Mouse (Mus musculus): Measurements from ENCODE around the gene Mrpl50. TPM values are rescaled to one million over a fixed set of nuclear protein-coding genes. Genes with fewer than 3 reads are reported as not detected.
"Not testable (repeated sequence)": the region's sequence is repeated elsewhere in the genome, so short reads cannot be mapped to it uniquely, and the experiment has no call there.

The Mrpl50 gene
- polyA plus RNA-seq, 1 experiment from 2014 or later, result 87.7 TPM

GRCm38 (mm10) chr4:49503563-49503962, 17.3 kb downstream of the Mrpl50 start:
- Histone ChIP-seq H3K4me3 (no peak overlapping the region), H3K36me3 (no peaks in the 10 kb centered on the region), H3K4me2 (replicated peaks) (no peak overlapping the region), H3K27ac (no peak overlapping the region), H3K9ac (no peak overlapping the region), H3K27me3 (no peaks in the 10 kb centered on the region), H3K9me3 (no peaks in the 10 kb centered on the region), H3K4me1 (no peaks in the 10 kb centered on the region)
- ATAC-seq (ENCODE audit: insufficient number of reproducible peaks, insufficient read depth, low FRiP score, low TSS enrichment), result no peak
- WGBS, result 96% methylated on average over 1 of the region's 1 CpGs

- WGBS, result 69% methylated on average over 3 of the region's 3 CpGs
These were observed 34.8 kb downstream of the Mrpl50 start for GRCm38 (mm10) chr4:49485934-49486650.

GRCm38 (mm10) chr4:49485442-49485841, 35.5 kb downstream of the Mrpl50 start:
- Histone ChIP-seq H3K4me1 (no peaks in the 10 kb centered on the region), H3K4me3 (no peak overlapping the region), H3K27ac (no peak overlapping the region), H3K9ac (no peak overlapping the region), H3K9me3 (no peaks in the 10 kb centered on the region), H3K27me3 (no peaks in the 10 kb centered on the region), H3K4me2 (replicated peaks) (no peak overlapping the region), H3K36me3 (no peaks in the 10 kb centered on the region)
- no peak for ATAC-seq (ENCODE audit: insufficient number of reproducible peaks, insufficient read depth, low FRiP score, low TSS enrichment)

More at GRCm38 (mm10) chr4:49485934-49486650, 34.8 kb downstream of the Mrpl50 start:
- not testable (repeated sequence) for H3K9ac ChIP-seq; ATAC-seq (ENCODE audit: insufficient number of reproducible peaks, insufficient read depth, low FRiP score, low TSS enrichment); H3K4me1 ChIP-seq; H3K4me2 ChIP-seq (replicated peaks); H3K36me3 ChIP-seq; H3K27ac ChIP-seq; H3K9me3 ChIP-seq; H3K4me3 ChIP-seq; H3K27me3 ChIP-seq

- Histone ChIP-seq H3K27ac (no peak overlapping the region), H3K4me2 (replicated peaks) (no peak overlapping the region), H3K9ac (no peak overlapping the region), H3K4me3 (no peak overlapping the region), H3K9me3 (no peaks in the 10 kb centered on the region), H3K27me3 (no peaks in the 10 kb centered on the region), H3K36me3 (no peaks in the 10 kb centered on the region), H3K4me1 (no peaks in the 10 kb centered on the region)
- no peak for ATAC-seq (ENCODE audit: insufficient number of reproducible peaks, insufficient read depth, low FRiP score, low TSS enrichment)
- WGBS, result 35% methylated on average over 3 of the region's 3 CpGs
These were observed 40.0 kb downstream of the Mrpl50 start for GRCm38 (mm10) chr4:49480896-49481295.

- no peaks in the 10 kb centered on the region for H3K27me3 ChIP-seq
- no peaks in the 10 kb centered on the region for H3K36me3 ChIP-seq
- peak overlapping the region; percentile 30 for H3K4me2 ChIP-seq (replicated peaks)
- no peaks in the 10 kb centered on the region for H3K9me3 ChIP-seq
- no peak for ATAC-seq (ENCODE audit: insufficient number of reproducible peaks, insufficient read depth, low FRiP score, low TSS enrichment)
- 24% methylated on average over 21 of the region's 21 CpGs for WGBS
- H3K4me1 ChIP-seq, result no peaks in the 10 kb centered on the region
- no peak overlapping the region for H3K27ac ChIP-seq
- no peak overlapping the region for H3K4me3 ChIP-seq
- H3K9ac ChIP-seq, result no peak overlapping the region
These were observed 40.7 kb downstream of the Mrpl50 start for GRCm38 (mm10) chr4:49480104-49480760.

- H3K4me1 ChIP-seq; H3K9ac ChIP-seq; H3K4me2 ChIP-seq (replicated peaks); H3K9me3 ChIP-seq; H3K4me3 ChIP-seq; ATAC-seq (ENCODE audit: insufficient number of reproducible peaks, insufficient read depth, low FRiP score, low TSS enrichment); H3K36me3 ChIP-seq; H3K27ac ChIP-seq; H3K27me3 ChIP-seq: not testable (repeated sequence)
- WGBS, result 20% methylated on average over 2 of the region's 2 CpGs
These were observed 41.9 kb downstream of the Mrpl50 start for GRCm38 (mm10) chr4:49479035-49479434.

- WGBS, result 18% methylated on average over 19 of the region's 19 CpGs
- Histone ChIP-seq H3K27ac (no peak overlapping the region), H3K9ac (no peak overlapping the region), H3K4me2 (replicated peaks) (peak overlapping the region; percentile 49), H3K27me3 (no peaks in the 10 kb centered on the region), H3K36me3 (no peaks in the 10 kb centered on the region), H3K4me3 (0 out of 2 replicates have a peak overlapping the region, but pooled peaks have one; percentile 14), H3K4me1 (no peaks in the 10 kb centered on the region), H3K9me3 (no peaks in the 10 kb centered on the region)
- ATAC-seq (ENCODE audit: insufficient number of reproducible peaks, insufficient read depth, low FRiP score, low TSS enrichment), result peak; percentile 70; the same call in 1 of the 2 replicates
These were observed 42.6 kb downstream of the Mrpl50 start for GRCm38 (mm10) chr4:49478118-49478877.

- Histone ChIP-seq H3K36me3 (no peaks in the 10 kb centered on the region), H3K4me1 (no peaks in the 10 kb centered on the region), H3K9ac (no peak overlapping the region), H3K4me3 (no peak overlapping the region), H3K27ac (no peak overlapping the region), H3K27me3 (no peaks in the 10 kb centered on the region), H3K4me2 (replicated peaks) (no peak overlapping the region), H3K9me3 (no peaks in the 10 kb centered on the region)
- ATAC-seq (ENCODE audit: insufficient number of reproducible peaks, insufficient read depth, low FRiP score, low TSS enrichment), result no peak
These were observed 46.3 kb downstream of the Mrpl50 start for GRCm38 (mm10) chr4:49474583-49474982.

- H3K4me3 ChIP-seq, result no peak within 1 kb of the TSS
- no peaks in the 10 kb centered on the region for H3K9me3 ChIP-seq
- 45% methylated on average over 3 of the region's 3 CpGs for WGBS
- no peaks in the 10 kb centered on the region for H3K4me1 ChIP-seq
- no peak within 1 kb of the TSS for H3K4me2 ChIP-seq (replicated peaks)
- no peak within 1 kb of the TSS for H3K27ac ChIP-seq
- no peak within 1 kb of the TSS for H3K9ac ChIP-seq
- no peak for ATAC-seq (ENCODE audit: insufficient number of reproducible peaks, insufficient read depth, low FRiP score, low TSS enrichment)
- H3K27me3 ChIP-seq, result no peaks in the 10 kb centered on the region
- H3K36me3 ChIP-seq, result no peaks in the 10 kb centered on the region
These were observed 47.3 kb downstream of the Mrpl50 start, which contains the start of gene Acnat1 for GRCm38 (mm10) chr4:49473435-49474100. TSS of gene Acnat1 (minus strand) at chr4:49473912.

- 79% methylated on average over 3 of the region's 3 CpGs for WGBS
- no peaks in the 10 kb centered on the region for H3K36me3 ChIP-seq
- H3K9me3 ChIP-seq, result no peaks in the 10 kb centered on the region
- ATAC-seq (ENCODE audit: insufficient number of reproducible peaks, insufficient read depth, low FRiP score, low TSS enrichment), result no peak
- no peak overlapping the region for H3K27ac ChIP-seq
- no peak overlapping the region for H3K4me3 ChIP-seq
- no peak overlapping the region for H3K4me2 ChIP-seq (replicated peaks)
- no peaks in the 10 kb centered on the region for H3K27me3 ChIP-seq
- no peaks in the 10 kb centered on the region for H3K4me1 ChIP-seq
- H3K9ac ChIP-seq, result no peak overlapping the region
These were observed 51.3 kb downstream of the Mrpl50 start for GRCm38 (mm10) chr4:49469435-49470151.

- 92% methylated on average over 6 of the region's 6 CpGs for WGBS
- H3K27ac ChIP-seq, result no peak overlapping the region
- ATAC-seq (ENCODE audit: insufficient number of reproducible peaks, insufficient read depth, low FRiP score, low TSS enrichment), result no peak
- no peaks in the 10 kb centered on the region for H3K4me1 ChIP-seq
- H3K4me3 ChIP-seq, result no peak overlapping the region
- no peaks in the 10 kb centered on the region for H3K36me3 ChIP-seq
- H3K27me3 ChIP-seq, result no peaks in the 10 kb centered on the region
- H3K9me3 ChIP-seq, result no peaks in the 10 kb centered on the region
- no peak overlapping the region for H3K9ac ChIP-seq
- no peak overlapping the region for H3K4me2 ChIP-seq (replicated peaks)
These were observed 53.5 kb downstream of the Mrpl50 start for GRCm38 (mm10) chr4:49467360-49467759.
